Comparison of ENCODE assay signal across 9 mouse cellular contexts in the genomic region with DNA sequence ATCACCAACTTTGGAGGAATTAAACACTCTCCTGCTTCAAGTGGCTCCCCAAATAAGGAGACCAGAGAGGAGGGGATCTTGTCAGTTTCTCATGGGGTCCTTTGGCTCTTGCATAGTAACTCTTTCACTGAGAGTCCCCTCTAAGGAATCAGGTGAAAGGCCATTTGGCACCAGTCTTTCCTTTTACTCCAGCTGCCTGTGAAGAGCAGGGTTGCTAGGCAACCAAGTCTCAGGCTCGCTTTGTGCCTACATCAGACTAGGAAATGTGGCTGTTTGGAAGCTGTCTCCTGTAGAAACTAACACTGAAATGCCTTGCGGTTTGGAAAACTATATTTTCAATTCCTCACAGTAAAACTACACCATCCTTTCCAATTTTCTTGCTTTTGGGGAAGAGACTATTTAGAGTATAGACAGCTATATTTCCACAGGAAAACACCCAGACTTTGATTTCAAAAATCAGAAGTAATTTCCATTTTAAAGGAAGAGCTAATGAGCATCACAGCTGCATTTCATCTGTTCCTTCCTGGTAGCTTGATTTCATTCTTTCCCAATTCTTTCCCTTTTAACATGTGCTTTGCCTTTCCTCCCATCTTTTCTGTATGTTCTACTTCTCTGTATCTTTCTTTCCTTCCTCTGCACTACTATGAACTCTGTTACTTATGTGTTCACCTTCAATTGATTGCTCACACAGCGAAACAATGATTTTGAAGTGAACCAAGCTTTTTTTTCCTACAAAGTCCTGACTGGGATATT.
A peak's percentile ranks its signal among the peaks of the same experiment; 100 is the strongest.
DNase-seq lines count a peak whose midpoint lies in the region; ATAC-seq lines count a peak whose summit lies in the region.
"Had no signal": no experiment of that assay in that cellular context is flagged by ENCODE, and none has a peak within 500 bp of the region (broad histone marks: within the 10 kb centered on the region; RNA-seq: fewer than 3 reads in every experiment).

No protein-coding gene starts in this region.

- peak; percentile 94 for ATAC-seq in embryonic facial prominence, embryonic 14.5 days (ENCODE audit: low read depth)
- ATAC-seq in midbrain, embryonic 11.5 days (ENCODE audit: low FRiP score): peak; percentile 97

- H3K27ac ChIP-seq in embryonic facial prominence, embryonic 14.5 days (replicated peaks; ENCODE audit: low read depth, low read length): peak overlapping the region; percentile 56
- peak overlapping the region; percentile 85 for H3K27ac ChIP-seq in midbrain, embryonic 11.5 days (ENCODE audit: low read depth, low read length)
- H3K27ac ChIP-seq: liver, embryonic 14.5 days had no signal

- H3K4me1 ChIP-seq in embryonic facial prominence, embryonic 14.5 days (ENCODE audit: control insufficient read depth, insufficient read depth, low read length): peaks cover 7% of the 10 kb centered on the region; the same call in 1 of the 2 replicates
- H3K4me1 ChIP-seq in midbrain, embryonic 11.5 days (ENCODE audit: control insufficient read depth, insufficient read depth, low read length): peaks cover 13% of the 10 kb centered on the region

- no peaks in the 10 kb centered on the region for H3K9me3 ChIP-seq in embryonic facial prominence, embryonic 14.5 days (ENCODE audit: control insufficient read depth, low read length)
- no peaks in the 10 kb centered on the region for H3K9me3 ChIP-seq in midbrain, embryonic 11.5 days (ENCODE audit: control insufficient read depth, low read length)

- DNase-seq in brain, embryonic 18.5 days (ENCODE audit: low read depth, low spot score): peak; percentile 88
- DNase-seq in embryonic facial prominence, embryonic 14.5 days (ENCODE audit: low spot score): peak; percentile 94
- DNase-seq in kidney, postnatal 25 days: peak; percentile 4 to 40
- peak; percentile 94 for DNase-seq in midbrain, embryonic 11.5 days (ENCODE audit: low spot score, missing footprints)
- DNase-seq in spleen, adult 12 weeks (ENCODE audit: low spot score): no peak
- DNase-seq in ovary, postnatal 10 days (ENCODE audit: low spot score): no peak
- no peak for DNase-seq in thymus, postnatal 14 days
- no peak for DNase-seq in spleen, postnatal 14 days (ENCODE audit: low spot score in 2 of 2)

- H3K27me3 ChIP-seq in embryonic facial prominence, embryonic 14.5 days (replicated peaks; ENCODE audit: control insufficient read depth, insufficient read depth, low read length): no peaks in the 10 kb centered on the region
- no peaks in the 10 kb centered on the region for H3K27me3 ChIP-seq in midbrain, embryonic 11.5 days (ENCODE audit: control insufficient read depth, insufficient read depth, low read length)

- H3K36me3 ChIP-seq in embryonic facial prominence, embryonic 14.5 days (ENCODE audit: control insufficient read depth, insufficient read depth, low read length): no peaks in the 10 kb centered on the region
- H3K36me3 ChIP-seq in midbrain, embryonic 11.5 days (ENCODE audit: control insufficient read depth, insufficient read depth, low read length): no peaks in the 10 kb centered on the region

- WGBS in embryonic facial prominence, embryonic 14.5 days: 13% methylated on average over 3 of the region's 3 CpGs
- 15% methylated on average over 3 of the region's 3 CpGs for WGBS in midbrain, embryonic 11.5 days

- H3K4me3 ChIP-seq in embryonic facial prominence, embryonic 14.5 days (ENCODE audit: low read depth, low read length): no peak overlapping the region
- no peak overlapping the region for H3K4me3 ChIP-seq in midbrain, embryonic 11.5 days (ENCODE audit: low read depth, low read length)

- no peak overlapping the region for H3K9ac ChIP-seq in embryonic facial prominence, embryonic 14.5 days (ENCODE audit: low read depth, low read length)
- H3K9ac ChIP-seq in midbrain, embryonic 11.5 days (ENCODE audit: low read length): no peak overlapping the region
- H3K9ac ChIP-seq: liver, embryonic 14.5 days had no signal

- H3K4me2 ChIP-seq in embryonic facial prominence, embryonic 14.5 days (ENCODE audit: low read depth, low read length): no peak overlapping the region
- H3K4me2 ChIP-seq in midbrain, embryonic 11.5 days: peak overlapping the region; percentile 28; the same call in 1 of the 2 replicates

Comparison
In these comparisons a context has a peak if more than half of its experiments do, and no peak if none do; other contexts are left out.
1. DNase-seq: peak in brain, embryonic 18.5 days (single experiment), embryonic facial prominence, embryonic 14.5 days (single experiment), kidney, postnatal 25 days (2 of 2) and midbrain, embryonic 11.5 days (single experiment); none in spleen, adult 12 weeks (single experiment), ovary, postnatal 10 days (single experiment), thymus, postnatal 14 days (single experiment) and spleen, postnatal 14 days (0 of 2).